Mouse (Mus musculus): ENCODE measurements around the gene Slc6a8.

The Slc6a8 gene

GRCm38 (mm10) chrX:73672879-73673618 is at the start of gene Slc6a8:
Slc6a8 (plus strand) TSS chrX:73673150.
- DNase-seq: peak; percentile 69

GRCm38 (mm10) chrX:73626981-73627380 is 46.0 kb upstream of the Slc6a8 start:
- DNase-seq: peak; percentile 19

- DNase-seq: no peak
Observed at GRCm38 (mm10) chrX:73635425-73635824, 37.5 kb upstream of the Slc6a8 start.

- DNase-seq: no peak
Observed at GRCm38 (mm10) chrX:73637415-73637814, 35.5 kb upstream of the Slc6a8 start.

GRCm38 (mm10) chrX:73639255-73639675 is 33.7 kb upstream of the Slc6a8 start, which contains the start of gene Dusp9:
Dusp9 (plus strand) TSS chrX:73639419.
- DNase-seq: no peak

- no peak for DNase-seq
Observed at GRCm38 (mm10) chrX:73639901-73640469, 33.0 kb upstream of the Slc6a8 start.

GRCm38 (mm10) chrX:73645121-73645520 is 27.8 kb upstream of the Slc6a8 start:
- DNase-seq: no peak

GRCm38 (mm10) chrX:73650869-73651268 is 22.1 kb upstream of the Slc6a8 start:
- DNase-seq: no peak

- DNase-seq: no peak
Observed at GRCm38 (mm10) chrX:73653392-73653791, 19.6 kb upstream of the Slc6a8 start.

GRCm38 (mm10) chrX:73654177-73654576 is 18.8 kb upstream of the Slc6a8 start:
- DNase-seq: peak; percentile 75

GRCm38 (mm10) chrX:73655529-73655928 is 17.4 kb upstream of the Slc6a8 start:
- no peak for DNase-seq

- DNase-seq: no peak
Observed at GRCm38 (mm10) chrX:73658391-73658790, 14.6 kb upstream of the Slc6a8 start.

- DNase-seq: no peak
Observed at GRCm38 (mm10) chrX:73658936-73659574, 13.9 kb upstream of the Slc6a8 start.

- DNase-seq: peak; percentile 56
Observed at GRCm38 (mm10) chrX:73659575-73660283, 13.2 kb upstream of the Slc6a8 start, which contains the start of gene Pnck. Pnck (minus strand) TSS chrX:73660117.

GRCm38 (mm10) chrX:73660284-73660665 is 12.7 kb upstream of the Slc6a8 start:
- DNase-seq: peak; percentile 26

GRCm38 (mm10) chrX:73663143-73663542 is 9.8 kb upstream of the Slc6a8 start:
- no peak for DNase-seq

GRCm38 (mm10) chrX:73672031-73672431 is 919 bp upstream of the Slc6a8 start:
- DNase-seq: peak; percentile 78

GRCm38 (mm10) chrX:73673619-73673967 is 643 bp downstream of the Slc6a8 start:
- DNase-seq: no peak

GRCm38 (mm10) chrX:73673968-73674661 is 1.2 kb downstream of the Slc6a8 start:
- DNase-seq: peak; percentile 62

- no peak for DNase-seq
Observed at GRCm38 (mm10) chrX:73675231-73675630, 2.3 kb downstream of the Slc6a8 start.

- DNase-seq: no peak
Observed at GRCm38 (mm10) chrX:73676668-73677067, 3.7 kb downstream of the Slc6a8 start.

- no peak for DNase-seq
Observed at GRCm38 (mm10) chrX:73684156-73684555, 11.2 kb downstream of the Slc6a8 start.

- DNase-seq: no peak
Observed at GRCm38 (mm10) chrX:73684978-73685377, 12.0 kb downstream of the Slc6a8 start.
